Mouse (Mus musculus) megakaryocyte, adult 5-6 weeks (primary cell): ENCODE measurements around the gene Gm8369. TPM values are rescaled to one million over a fixed set of nuclear protein-coding genes. Genes with fewer than 3 reads are reported as not detected.
"Not testable (repeated sequence)": the region's sequence is repeated elsewhere in the genome, so short reads cannot be mapped to it uniquely, and the experiment has no call there.

Experiments used
- ATAC-seq: 2 replicates; pipeline ENCODE4 v1.8.0; 2016; ENCODE audit warnings: mild to moderate bottlenecking, inconsistent platforms; ENCODE audit not compliant: poor library complexity, severe bottlenecking
- total RNA-seq, 2 experiments: library from RNA; stranded (forward) in 1 of 2; stranded (reverse) in 1 of 2; fragments of 153-499, 151-499 nt in 1 of 2; fragments of 221-1000, 200-1000 nt in 1 of 2; gene quantifications; 2 replicates each; pipeline versions ENCODE4 v1.2.3 to v1.2.4; 2015 to 2017

Gm8369 gene
- 16.9 and 21.9 TPM in 2 replicates for total RNA-seq (2015)
- 10.4 and 12.3 TPM in 2 replicates for total RNA-seq (2017)

GRCm38 (mm10) chr19:11485746-11486145 lies at the start of gene Gm8369:
Gm8369 (plus strand) TSS chr19:11485938.
- no peak for ATAC-seq

- no peak for ATAC-seq
Measured at GRCm38 (mm10) chr19:11443338-11443737, 42.4 kb upstream of the Gm8369 start, which contains the start of gene Ms4a4b. Ms4a4b (plus strand) TSS chr19:11443553.

- ATAC-seq, result no peak
Measured at GRCm38 (mm10) chr19:11443964-11444363, 41.8 kb upstream of the Gm8369 start.

- ATAC-seq, result peak; percentile 66
Measured at GRCm38 (mm10) chr19:11447238-11447637, 38.5 kb upstream of the Gm8369 start.

- ATAC-seq, result not testable (repeated sequence)
Measured at GRCm38 (mm10) chr19:11459041-11459440, 26.7 kb upstream of the Gm8369 start.

- peak; percentile 93 for ATAC-seq
Measured at GRCm38 (mm10) chr19:11464795-11465194, 20.9 kb upstream of the Gm8369 start.

GRCm38 (mm10) chr19:11466471-11466870 lies 19.3 kb upstream of the Gm8369 start:
- no peak for ATAC-seq

- not testable (repeated sequence) for ATAC-seq
Measured at GRCm38 (mm10) chr19:11468361-11468760, 17.4 kb upstream of the Gm8369 start.

GRCm38 (mm10) chr19:11469215-11469614 lies 16.5 kb upstream of the Gm8369 start, which contains the start of gene Ms4a6c:
Ms4a6c (plus strand) TSS chr19:11469366.
- peak; percentile 78 for ATAC-seq

GRCm38 (mm10) chr19:11479714-11480113 lies 6.0 kb upstream of the Gm8369 start:
- ATAC-seq, result no peak

GRCm38 (mm10) chr19:11482684-11483083 lies 3.1 kb upstream of the Gm8369 start:
- ATAC-seq, result no peak

GRCm38 (mm10) chr19:11483941-11484340 lies 1.8 kb upstream of the Gm8369 start:
- no peak for ATAC-seq

GRCm38 (mm10) chr19:11484388-11484787 lies 1.4 kb upstream of the Gm8369 start:
- ATAC-seq, result no peak

GRCm38 (mm10) chr19:11485266-11485665 lies 472 bp upstream of the Gm8369 start:
- ATAC-seq, result peak; percentile 74

- no peak for ATAC-seq
Measured at GRCm38 (mm10) chr19:11486599-11486998, 861 bp downstream of the Gm8369 start.

GRCm38 (mm10) chr19:11491406-11492189 lies 5.9 kb downstream of the Gm8369 start:
- ATAC-seq, result no peak

GRCm38 (mm10) chr19:11492671-11493070 lies 6.9 kb downstream of the Gm8369 start:
- no peak for ATAC-seq

GRCm38 (mm10) chr19:11494519-11494918 lies 8.8 kb downstream of the Gm8369 start:
- ATAC-seq, result peak; percentile 60

GRCm38 (mm10) chr19:11496361-11496760 lies 10.6 kb downstream of the Gm8369 start:
- no peak for ATAC-seq

- ATAC-seq, result peak; percentile 56; the same call in 1 of the 2 replicates
Measured at GRCm38 (mm10) chr19:11497300-11497699, 11.6 kb downstream of the Gm8369 start.

- ATAC-seq, result no peak
Measured at GRCm38 (mm10) chr19:11500796-11501195, 15.1 kb downstream of the Gm8369 start.

- no peak for ATAC-seq
Measured at GRCm38 (mm10) chr19:11501326-11501725, 15.6 kb downstream of the Gm8369 start.
